Mouse (Mus musculus) kidney, adult 10 weeks (tissue): ENCODE results near the gene Supv3l1. TPM values are rescaled to one million over a fixed set of nuclear protein-coding genes. Genes with fewer than 3 reads are reported as not detected.

Experiments
- polyA plus RNA-seq: library from polyadenylated mRNA; stranded (reverse); fragments of 350-450 nt; fragmentation: Illumina TruSeq; extraction: RNeasy Lipid Tissue Mini Kit (QIAGEN cat#74804); gene quantifications from one replicate; pipeline ENCODE4 v1.2.3, GENCODE M21; 2014; ENCODE audit warnings: low read depth, low replicate concordance

Supv3l1 gene
- 22.4 TPM for polyA plus RNA-seq

GRCm38 (mm10) chr10:62449364-62450279, at the start of gene Supv3l1, which contains the start of gene 4930507D05Rik:
Supv3l1 (minus strand) TSS chr10:62449738.
4930507D05Rik (plus strand) TSS chr10:62449489.

GRCm38 (mm10) chr10:62486618-62487415, 37.3 kb upstream of the Supv3l1 start, which contains the start of gene Vps26a:
Vps26a (minus strand) TSS chr10:62486805.

DNA sequence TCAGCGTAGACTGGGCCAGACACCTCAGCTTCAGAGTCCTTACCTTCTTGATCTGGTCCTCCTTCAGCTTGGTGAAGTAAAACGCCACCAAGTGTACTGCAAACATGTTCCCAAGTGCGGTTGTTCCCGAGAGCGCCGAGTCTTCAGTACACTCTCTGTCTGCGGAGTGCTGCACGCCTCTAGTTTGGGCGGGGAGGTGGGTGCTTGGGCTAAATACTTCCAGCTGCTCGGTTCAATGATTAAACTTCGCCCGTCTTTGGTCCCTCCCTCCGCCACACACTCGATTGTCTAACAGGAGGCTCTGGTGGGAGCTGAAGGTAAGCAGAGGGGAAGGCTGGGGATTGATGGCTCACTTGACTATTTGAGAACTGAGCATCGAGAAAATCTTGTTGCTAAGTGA, 27.3 kb downstream of the Supv3l1 start, which contains the start of gene Hkdc1:
TSS of gene Hkdc1 (minus strand) at position 237 of the 400 bp plus-strand sequence.

GRCm38 (mm10) chr10:62379808-62380207, 69.7 kb downstream of the Supv3l1 start, which contains the start of gene Hk1:
Hk1 (minus strand) TSS chr10:62379908.

Other genes starting within 250 kb of the Supv3l1 start
- 6.3 TPM for gene Tspan15, start 218.5 kb downstream of the Supv3l1 start, polyA plus RNA-seq
- not detected for gene Tacr2, start 197.3 kb downstream of the Supv3l1 start, polyA plus RNA-seq
- gene Hk1, start 69.8 kb downstream of the Supv3l1 start, polyA plus RNA-seq, result 11.4 TPM
- gene Hkdc1, start 27.2 kb downstream of the Supv3l1 start, polyA plus RNA-seq, result 0.16 TPM
- not detected for gene 4930507D05Rik, start 249 bp downstream of the Supv3l1 start, polyA plus RNA-seq
- gene Vps26a, start 37.1 kb upstream of the Supv3l1 start, polyA plus RNA-seq, result 206 TPM
- gene Srgn, start 77.7 kb upstream of the Supv3l1 start, polyA plus RNA-seq, result 141 TPM
- gene Kif1bp, start 128.7 kb upstream of the Supv3l1 start, polyA plus RNA-seq, result 37.0 TPM
- gene Ddx21, start 152.5 kb upstream of the Supv3l1 start, polyA plus RNA-seq, result 39.1 TPM
- 149 TPM for gene Ddx50, start 201.5 kb upstream of the Supv3l1 start, polyA plus RNA-seq